Mouse (Mus musculus) intestine, embryonic 14.5 days (tissue): ENCODE data around the gene Gm9. TPM values are rescaled to one million over a fixed set of nuclear protein-coding genes. Genes with fewer than 3 reads are reported as not detected.
"Not testable (repeated sequence)": the region's sequence is repeated elsewhere in the genome, so short reads cannot be mapped to it uniquely, and the experiment has no call there.

Source experiments
- ATAC-seq: fragments of 200-750 bp; cut with Nextera tagmentation; replicated peaks from 2 replicates; pipeline ENCODE4 v1.8.0; 2017; ENCODE audit warnings: low read depth, moderate number of reproducible peaks, moderate TSS enrichment, moderate library complexity; ENCODE audit not compliant: low FRiP score, low TSS enrichment
- DNase-seq: peaks from one replicate; pipeline ENCODE4 v3.0.0-alpha.2; 2018; ENCODE audit warnings: low spot score
- H3K27ac ChIP-seq: fragments of 300-500 bp; sonication (generic); 2 replicates; pipeline ENCODE4 v1.5.1; 2014; ENCODE audit warnings: low read depth, mild to moderate bottlenecking, control low read depth
- H3K27me3 ChIP-seq: fragments of 300-500 bp; sonication (generic); replicated peaks from 2 replicates; pipeline ENCODE4 v1.6.1; 2014; ENCODE audit warnings: low read length, control low read depth; ENCODE audit not compliant: control insufficient read depth, insufficient read depth
- H3K36me3 ChIP-seq: fragments of 300-500 bp; sonication (generic); 2 replicates; pipeline ENCODE4 v1.6.1; 2014; ENCODE audit warnings: low read length, control low read depth; ENCODE audit not compliant: control insufficient read depth, insufficient read depth
- H3K4me1 ChIP-seq: fragments of 300-500 bp; sonication (generic); replicated peaks from 2 replicates; pipeline ENCODE4 v1.6.1; 2014; ENCODE audit warnings: low read length, control low read depth, mixed read lengths; ENCODE audit not compliant: control insufficient read depth, insufficient read depth
- H3K4me2 ChIP-seq: fragments of 300-500 bp; sonication (generic); 2 replicates; pipeline ENCODE4 v1.6.1; 2014; ENCODE audit warnings: low read length
- H3K4me3 ChIP-seq: fragments of 300-500 bp; sonication (generic); 2 replicates; pipeline ENCODE4 v1.5.1; 2014; ENCODE audit warnings: low read depth, low read length, control low read depth, mixed read lengths
- H3K9ac ChIP-seq: fragments of 300-500 bp; sonication (generic); 2 replicates; pipeline ENCODE4 v1.6.1; 2014; ENCODE audit warnings: mild to moderate bottlenecking, low read length
- H3K9me3 ChIP-seq: fragments of 300-500 bp; sonication (generic); 2 replicates; pipeline ENCODE4 v1.6.1; 2016; ENCODE audit warnings: low read length, control low read depth; ENCODE audit not compliant: control insufficient read depth
- WGBS: fragments of 180-500 bp; shearing (Covaris S2); extraction: QIAGEN DNeasy Blood & Tissue Kit; methylation state at CpG from one replicate; pipeline ENCODE4 v1.1.7; 2014; 5-methylcytosine and 5-hydroxymethylcytosine counted together
- polyA plus RNA-seq: library from polyadenylated mRNA; unstranded; fragments of >200 nt; fragmentation: Nextera tagmentation; extraction: Ambion mirVana; gene quantifications from 2 replicates; pipeline ENCODE4 v1.2.1, GENCODE M21; 2014

The Gm9 gene
- polyA plus RNA-seq, 1 experiment from 2014 or later = not detected

GRCm38 (mm10) chrX:37184401-37184800, 26.4 kb downstream of the Gm9 start:
- not testable (repeated sequence) for H3K4me1 ChIP-seq, H3K27me3 ChIP-seq, H3K9ac ChIP-seq, H3K4me3 ChIP-seq, H3K27ac ChIP-seq, H3K4me2 ChIP-seq, H3K36me3 ChIP-seq, DNase-seq, H3K9me3 ChIP-seq, ATAC-seq
- 70% methylated on average over 8 of the region's 8 CpGs for WGBS

DNA sequence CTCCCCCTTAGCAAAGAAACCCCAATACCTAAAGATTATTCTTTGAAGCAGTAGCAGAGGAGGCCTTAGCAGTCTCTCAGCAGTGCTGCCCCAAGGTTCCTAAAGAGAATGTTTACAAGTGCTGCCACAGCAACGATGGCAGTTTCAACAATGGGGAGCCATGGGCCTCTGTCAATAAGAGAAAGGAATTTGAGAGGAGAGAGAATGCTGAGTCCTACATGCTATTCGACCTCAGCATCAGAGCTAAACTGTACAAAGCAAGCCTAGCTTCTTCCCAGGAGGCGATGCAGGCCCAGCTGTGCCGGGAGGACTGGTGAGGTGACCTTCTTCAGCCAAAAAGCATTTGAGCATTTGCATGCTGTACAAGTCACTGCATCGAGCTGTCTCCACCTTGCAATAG, 42.1 kb downstream of the Gm9 start, which contains the start of gene Akap14:
Gene Akap14 (minus strand): TSS at position 101 of the 400 bp plus-strand sequence.
- no peak within 1 kb of the TSS for H3K27ac ChIP-seq
- DNase-seq (no peak), ATAC-seq (no peak)
- H3K9ac ChIP-seq = no peak within 1 kb of the TSS
- H3K4me3 ChIP-seq = no peak within 1 kb of the TSS
- WGBS = 58% methylated on average over 5 of the region's 5 CpGs
- H3K4me1 ChIP-seq = no peaks in the 10 kb centered on the region
- no peaks in the 10 kb centered on the region for H3K36me3 ChIP-seq
- H3K9me3 ChIP-seq = no peaks in the 10 kb centered on the region
- no peaks in the 10 kb centered on the region for H3K27me3 ChIP-seq
- H3K4me2 ChIP-seq = no peak within 1 kb of the TSS

- Histone ChIP-seq H3K27ac (no peak overlapping the region), H3K4me1 (no peaks in the 10 kb centered on the region), H3K9ac (no peak overlapping the region), H3K9me3 (no peaks in the 10 kb centered on the region), H3K27me3 (no peaks in the 10 kb centered on the region), H3K36me3 (no peaks in the 10 kb centered on the region), H3K4me3 (no peak overlapping the region), H3K4me2 (no peak overlapping the region)
- WGBS = 34% methylated on average over 3 of the region's 3 CpGs
- ATAC-seq (no peak), DNase-seq (no peak)
These were observed 43.8 kb downstream of the Gm9 start for GRCm38 (mm10) chrX:37167085-37167484.

DNA sequence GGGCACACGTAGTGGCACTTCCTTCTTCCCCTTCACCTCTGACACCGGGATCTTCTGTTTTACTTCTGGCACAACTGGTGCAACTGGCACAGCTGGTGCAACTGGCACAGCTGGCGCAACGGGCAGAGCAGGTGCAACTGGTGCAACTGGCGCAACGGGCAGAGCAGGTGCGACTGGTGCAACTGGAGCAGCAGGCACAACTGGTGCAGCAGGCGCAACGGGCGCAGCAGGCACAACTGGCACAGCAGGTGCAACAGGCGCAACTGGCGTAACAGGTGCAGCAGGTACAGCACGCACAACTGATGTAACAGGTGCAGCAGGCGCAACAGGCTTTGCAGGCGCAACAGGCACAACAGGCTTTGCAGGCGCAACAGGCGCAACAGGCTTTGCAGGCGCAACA, 47.7 kb downstream of the Gm9 start:
- 80% methylated on average over 18 of the region's 18 CpGs for WGBS
- no peak overlapping the region for H3K27ac ChIP-seq
- no peaks in the 10 kb centered on the region for H3K4me1 ChIP-seq
- no peaks in the 10 kb centered on the region for H3K9me3 ChIP-seq
- no peak overlapping the region for H3K4me3 ChIP-seq
- H3K36me3 ChIP-seq = no peaks in the 10 kb centered on the region
- H3K4me2 ChIP-seq = no peak overlapping the region
- no peaks in the 10 kb centered on the region for H3K27me3 ChIP-seq
- no peak for ATAC-seq
- no peak overlapping the region for H3K9ac ChIP-seq
- no peak for DNase-seq

DNA sequence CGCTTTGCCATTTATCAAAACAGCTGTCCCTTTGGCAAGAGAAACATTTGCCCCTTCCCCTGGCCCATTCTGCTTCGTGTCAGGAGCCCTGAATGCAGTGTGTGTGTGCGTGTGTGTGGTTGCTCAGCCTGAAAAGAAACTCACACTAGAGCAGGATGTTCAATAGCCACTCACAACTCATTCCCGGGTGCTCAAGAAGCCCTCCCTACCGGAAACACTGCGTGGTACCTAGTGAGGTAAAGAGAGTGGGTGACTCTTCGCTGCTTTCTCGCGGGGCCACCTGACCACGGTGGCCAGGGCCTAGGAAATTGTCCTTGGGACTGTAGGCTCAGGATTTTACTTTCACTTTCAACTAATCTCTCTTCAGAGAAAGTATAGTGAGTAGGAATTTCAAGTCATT, 49.7 kb downstream of the Gm9 start:
- no peaks in the 10 kb centered on the region for H3K27me3 ChIP-seq
- no peaks in the 10 kb centered on the region for H3K36me3 ChIP-seq
- H3K4me1 ChIP-seq = no peaks in the 10 kb centered on the region
- no peak overlapping the region for H3K9ac ChIP-seq
- H3K9me3 ChIP-seq = no peaks in the 10 kb centered on the region
- no peak overlapping the region for H3K4me3 ChIP-seq
- WGBS = 75% methylated on average over 10 of the region's 10 CpGs
- H3K4me2 ChIP-seq = no peak overlapping the region
- no peak for ATAC-seq
- no peak overlapping the region for H3K27ac ChIP-seq
- DNase-seq = no peak

Other genes starting within 250 kb of the Gm9 start
- gene Sept6, start 219.2 kb downstream of the Gm9 start, polyA plus RNA-seq = 19.9 and 21.3 TPM in 2 replicates
- gene Sowahd, start 162.2 kb downstream of the Gm9 start, polyA plus RNA-seq = 0.11 TPM in 1 of 2 replicates, not detected in the other
- gene Rpl39, start 125.6 kb downstream of the Gm9 start, polyA plus RNA-seq = 637 and 732 TPM in 2 replicates
- 16.7 and 18.6 TPM in 2 replicates for gene Upf3b, start 100.7 kb downstream of the Gm9 start, polyA plus RNA-seq
- gene Nkap, start 84.2 kb downstream of the Gm9 start, polyA plus RNA-seq = 15.1 and 16.4 TPM in 2 replicates
- not detected in 2 replicates for gene Akap14, start 42.2 kb downstream of the Gm9 start, polyA plus RNA-seq
- 412 and 460 TPM in 2 replicates for gene Ndufa1, start 19.9 kb downstream of the Gm9 start, polyA plus RNA-seq
- gene Rnf113a1, start 19.8 kb downstream of the Gm9 start, polyA plus RNA-seq = 10.0 and 10.4 TPM in 2 replicates
- not detected in 2 replicates for gene Rhox1, start 11.2 kb upstream of the Gm9 start, polyA plus RNA-seq
- not detected in 2 replicates for gene Rhox2a, start 33.9 kb upstream of the Gm9 start, polyA plus RNA-seq
- not detected in 2 replicates for gene Rhox3a, start 38.9 kb upstream of the Gm9 start, polyA plus RNA-seq
- not detected in 2 replicates for gene Rhox4a, start 54.3 kb upstream of the Gm9 start, polyA plus RNA-seq
- not detected in 2 replicates for gene Rhox3a2, start 169.0 kb upstream of the Gm9 start, polyA plus RNA-seq
- not detected in 2 replicates for gene Rhox4a2, start 179.8 kb upstream of the Gm9 start, polyA plus RNA-seq
- gene Rhox2b, start 201.0 kb upstream of the Gm9 start, polyA plus RNA-seq = not detected in 2 replicates
- gene Rhox4b, start 221.5 kb upstream of the Gm9 start, polyA plus RNA-seq = not detected in 2 replicates
- gene Rhox2c, start 242.6 kb upstream of the Gm9 start, polyA plus RNA-seq = not detected in 2 replicates
- not detected in 2 replicates for gene Rhox3c, start 247.5 kb upstream of the Gm9 start, polyA plus RNA-seq